Mouse (Mus musculus): ENCODE results near the gene Cdca8.

- no peak for TF ChIP-seq CTCF (IDR thresholded peaks at IDR 0.05; ENCODE audit: low read depth)
- no peak for TF ChIP-seq EP300 (IDR thresholded peaks at IDR 0.05; ENCODE audit: low read depth)
Measured at GRCm38 (mm10) chr4:124978201-124978600, 39.1 kb upstream of the Cdca8 start.

All from heart, postnatal 0 days (tissue).